ENCODE assay signal across 23 mouse cellular contexts in the genomic region with DNA sequence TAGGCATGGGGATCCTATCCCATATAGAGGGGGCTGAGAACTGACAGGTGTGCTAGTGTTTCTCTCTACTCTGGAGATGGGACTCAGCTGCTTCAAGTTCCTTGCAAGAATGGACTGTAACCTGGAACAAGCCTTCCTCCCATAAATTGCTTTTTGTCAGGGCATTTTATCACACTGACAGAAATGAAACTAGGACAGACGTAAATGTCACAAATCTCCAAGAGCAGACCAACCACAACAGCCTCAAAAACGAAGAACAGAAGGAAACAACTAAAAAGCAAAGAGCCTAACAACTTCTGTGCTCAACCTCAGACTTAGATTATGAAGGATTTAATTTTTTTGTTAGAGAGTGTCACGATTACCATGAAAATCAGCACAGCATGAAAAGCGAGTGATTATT.
"Had no signal": no experiment of that assay in that cellular context is flagged by ENCODE, and none has a peak within 500 bp of the region (broad histone marks: within the 10 kb centered on the region; RNA-seq: fewer than 3 reads in every experiment).

No protein-coding gene starts in this region.

- ATAC-seq: liver, embryonic 12.5 days; liver, postnatal 0 days; lung, postnatal 0 days; midbrain, embryonic 13.5 days; midbrain, embryonic 15.5 days; midbrain, embryonic 16.5 days had no signal

- H3K9me3 ChIP-seq: limb, embryonic 10.5 days; limb, embryonic 12.5 days; limb, embryonic 13.5 days; limb, embryonic 15.5 days; liver, embryonic 12.5 days; liver, embryonic 13.5 days; liver, embryonic 15.5 days; lung, embryonic 15.5 days; midbrain, embryonic 10.5 days; midbrain, embryonic 12.5 days; midbrain, embryonic 13.5 days; midbrain, embryonic 15.5 days; neural tube, embryonic 12.5 days had no signal

- H3K4me2 ChIP-seq: limb, embryonic 12.5 days; limb, embryonic 13.5 days; limb, embryonic 15.5 days; liver, embryonic 11.5 days; liver, embryonic 12.5 days; liver, embryonic 13.5 days; liver, embryonic 15.5 days; lung, embryonic 14.5 days; lung, embryonic 15.5 days; midbrain, embryonic 11.5 days; midbrain, embryonic 12.5 days; midbrain, embryonic 13.5 days; midbrain, embryonic 15.5 days; neural tube, embryonic 12.5 days had no signal

- H3K9ac ChIP-seq: limb, embryonic 12.5 days; limb, embryonic 13.5 days; limb, embryonic 15.5 days; liver, embryonic 12.5 days; liver, embryonic 13.5 days; liver, embryonic 14.5 days; liver, embryonic 15.5 days; liver, postnatal 0 days; lung, embryonic 14.5 days; lung, embryonic 15.5 days; midbrain, embryonic 12.5 days; midbrain, embryonic 13.5 days; midbrain, embryonic 15.5 days; neural tube, embryonic 12.5 days had no signal

- H3K36me3 ChIP-seq: limb, embryonic 10.5 days; limb, embryonic 12.5 days; limb, embryonic 13.5 days; limb, embryonic 15.5 days; liver, embryonic 12.5 days; liver, embryonic 13.5 days; liver, embryonic 15.5 days; lung, embryonic 15.5 days; midbrain, embryonic 10.5 days; midbrain, embryonic 12.5 days; midbrain, embryonic 13.5 days; midbrain, embryonic 15.5 days; neural tube, embryonic 12.5 days had no signal

- H3K4me1 ChIP-seq: limb, embryonic 12.5 days; limb, embryonic 13.5 days; limb, embryonic 15.5 days; liver, embryonic 12.5 days; liver, embryonic 13.5 days; liver, embryonic 15.5 days; lung, embryonic 15.5 days; megakaryocyte, embryonic 14.5 days; midbrain, embryonic 13.5 days; midbrain, embryonic 15.5 days; neural tube, embryonic 12.5 days had no signal

- H3K27ac ChIP-seq: limb, embryonic 10.5 days; limb, embryonic 12.5 days; limb, embryonic 13.5 days; limb, embryonic 15.5 days; liver, embryonic 12.5 days; liver, embryonic 13.5 days; liver, embryonic 14.5 days; liver, embryonic 15.5 days; lung, embryonic 15.5 days; macrophage; midbrain, embryonic 10.5 days; midbrain, embryonic 12.5 days; midbrain, embryonic 13.5 days; midbrain, embryonic 15.5 days; neural tube, embryonic 12.5 days had no signal

- H3K27me3 ChIP-seq: limb, embryonic 12.5 days; limb, embryonic 13.5 days; limb, embryonic 15.5 days; liver, embryonic 12.5 days; liver, embryonic 13.5 days; liver, embryonic 15.5 days; lung, embryonic 15.5 days; megakaryocyte, embryonic 14.5 days; midbrain, embryonic 12.5 days; midbrain, embryonic 13.5 days; midbrain, embryonic 15.5 days; neural tube, embryonic 12.5 days had no signal

- H3K4me3 ChIP-seq: limb, embryonic 10.5 days; limb, embryonic 12.5 days; limb, embryonic 13.5 days; limb, embryonic 15.5 days; liver, embryonic 12.5 days; liver, embryonic 13.5 days; liver, embryonic 15.5 days; lung, embryonic 15.5 days; megakaryocyte, embryonic 14.5 days; midbrain, embryonic 10.5 days; midbrain, embryonic 12.5 days; midbrain, embryonic 13.5 days; midbrain, embryonic 15.5 days; myocyte; neural tube, embryonic 12.5 days had no signal
